Mouse (Mus musculus) gastrocnemius, postnatal 36 days (tissue): ENCODE results near the gene Trabd2b. TPM values are rescaled to one million over a fixed set of nuclear protein-coding genes. Genes with fewer than 3 reads are reported as not detected.

Experiments
- DNase-seq, 2 experiments: peaks; one replicate each; pipeline ENCODE4 v3.0.0; 2022
- intact Hi-C: fragments of 180-260 bp; cut with DNase I; formaldehyde crosslinking; loops from one replicate; pipeline ENCODE4 v1.15.1; 2025
- total RNA-seq, 2 experiments: library from RNA; stranded (reverse); gene quantifications; 2 replicates each; pipeline ENCODE4 v1.2.3; 2021

Trabd2b gene
- total RNA-seq, 2 experiments from 2014 or later, result 0.94 to 0.99 TPM

GRCm38 (mm10) chr4:114531591-114531990 lies 125.1 kb downstream of the Trabd2b start:
- peak in 1 of 2 experiments; percentile 18 for DNase-seq
- intact Hi-C loops, result no loop called here

- intact Hi-C loops, result no loop called here
- DNase-seq, result peak; percentile 53 to 78
Measured at GRCm38 (mm10) chr4:114533894-114534754, 127.6 kb downstream of the Trabd2b start.

- no peak for DNase-seq
- intact Hi-C loops, result no loop called here
Measured at GRCm38 (mm10) chr4:114537376-114537974, 131.0 kb downstream of the Trabd2b start.

GRCm38 (mm10) chr4:114540031-114540430 lies 133.5 kb downstream of the Trabd2b start:
- intact Hi-C loops, result no loop called here
- no peak for DNase-seq

- intact Hi-C loops, result no loop called here
- no peak for DNase-seq
Measured at GRCm38 (mm10) chr4:114541221-114541620, 134.7 kb downstream of the Trabd2b start.

GRCm38 (mm10) chr4:114542136-114542535 lies 135.6 kb downstream of the Trabd2b start:
- intact Hi-C loops, result no loop called here
- no peak for DNase-seq

- intact Hi-C loops, result no loop called here
- DNase-seq, result no peak
Measured at GRCm38 (mm10) chr4:114545481-114546200, 139.1 kb downstream of the Trabd2b start.

GRCm38 (mm10) chr4:114547658-114548448 lies 141.3 kb downstream of the Trabd2b start:
- intact Hi-C loops, result no loop called here
- no peak for DNase-seq

- DNase-seq, result no peak
- intact Hi-C loops, result no loop called here
Measured at GRCm38 (mm10) chr4:114549487-114549886, 143.0 kb downstream of the Trabd2b start.

GRCm38 (mm10) chr4:114550471-114551156 lies 144.1 kb downstream of the Trabd2b start:
- intact Hi-C loops, result no loop called here
- DNase-seq, result no peak

GRCm38 (mm10) chr4:114556880-114557279 lies 150.4 kb downstream of the Trabd2b start:
- no peak for DNase-seq
- intact Hi-C loops, result no loop called here

- no peak for DNase-seq
- intact Hi-C loops, result no loop called here
Measured at GRCm38 (mm10) chr4:114557731-114558130, 151.2 kb downstream of the Trabd2b start.

- intact Hi-C loops, result no loop called here
- no peak for DNase-seq
Measured at GRCm38 (mm10) chr4:114558487-114558886, 152.0 kb downstream of the Trabd2b start.

- DNase-seq, result no peak
- intact Hi-C loops, result no loop called here
Measured at GRCm38 (mm10) chr4:114560638-114561216, 154.2 kb downstream of the Trabd2b start.

- DNase-seq, result no peak
- intact Hi-C loops, result no loop called here
Measured at GRCm38 (mm10) chr4:114564131-114564695, 157.7 kb downstream of the Trabd2b start.

- DNase-seq, result no peak
- intact Hi-C loops, result no loop called here
Measured at GRCm38 (mm10) chr4:114567594-114567993, 161.1 kb downstream of the Trabd2b start.

GRCm38 (mm10) chr4:114568081-114568605 lies 161.6 kb downstream of the Trabd2b start:
- DNase-seq, result no peak

GRCm38 (mm10) chr4:114578153-114578950 lies 171.8 kb downstream of the Trabd2b start:
- intact Hi-C loops, result no loop called here
- no peak for DNase-seq

More at GRCm38 (mm10) chr4:114568081-114568605, 161.6 kb downstream of the Trabd2b start:
- intact Hi-C loops, result no loop called here
